Mouse (Mus musculus) embryo, embryonic 11 days (tissue): Measurements from ENCODE around the gene Zc3h6.
A peak's percentile ranks its signal among the peaks of the same experiment; 100 is the strongest.
"Not testable (repeated sequence)": the region's sequence is repeated elsewhere in the genome, so short reads cannot be mapped to it uniquely, and the experiment has no call there.

Experiments used
- DNase-seq: peaks from one replicate; pipeline ENCODE4 v3.0.0-alpha.2; 2015

Gene Zc3h6

DNA sequence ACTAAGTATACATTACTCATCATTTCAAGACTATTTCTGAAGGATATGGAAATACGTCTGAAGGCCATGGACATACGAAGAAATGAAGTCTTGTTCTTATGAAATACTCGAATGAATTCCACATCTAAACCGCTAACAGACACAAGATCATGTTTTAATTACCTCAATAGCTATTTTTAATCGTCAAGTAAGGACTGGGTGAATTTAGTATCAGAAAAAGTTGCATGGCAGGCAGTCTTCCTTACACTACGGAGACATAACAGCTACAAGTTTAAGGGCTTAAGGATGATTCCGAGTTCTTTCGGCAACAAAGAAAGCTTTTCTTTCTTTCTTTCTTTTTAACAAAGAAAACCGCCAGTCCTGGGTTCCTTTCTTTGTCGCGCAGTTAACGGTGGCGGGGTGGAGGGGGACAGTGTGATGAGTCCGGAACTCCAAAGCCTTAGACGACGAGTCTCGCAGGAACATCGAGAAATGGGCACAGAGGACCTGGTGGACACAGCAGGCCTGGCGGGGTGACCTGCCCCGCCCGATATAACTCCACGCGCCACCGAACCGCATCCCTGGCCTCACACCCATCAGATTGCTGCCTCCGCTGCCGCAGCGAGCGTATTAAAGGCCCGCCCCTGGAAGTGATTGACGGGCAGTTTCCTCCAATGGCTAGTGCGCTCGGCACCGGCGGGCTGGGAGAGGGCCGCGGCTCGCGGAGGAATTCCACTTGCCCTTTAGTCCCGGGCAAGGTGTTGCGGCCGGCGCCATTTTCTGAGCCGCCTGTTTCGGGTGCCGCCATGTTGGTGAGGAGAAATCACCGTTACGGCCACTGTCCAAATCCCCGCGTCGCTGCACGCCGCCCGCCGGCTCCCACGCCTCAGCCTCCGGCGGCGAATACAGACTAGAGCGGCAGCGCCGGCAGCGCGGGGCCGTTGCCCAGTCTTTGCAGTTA, at the start of gene Zc3h6:
Gene Zc3h6, plus strand, starts transcription at position 762 of the 940 bp plus-strand sequence.
- DNase-seq, result peak; percentile 99

DNA sequence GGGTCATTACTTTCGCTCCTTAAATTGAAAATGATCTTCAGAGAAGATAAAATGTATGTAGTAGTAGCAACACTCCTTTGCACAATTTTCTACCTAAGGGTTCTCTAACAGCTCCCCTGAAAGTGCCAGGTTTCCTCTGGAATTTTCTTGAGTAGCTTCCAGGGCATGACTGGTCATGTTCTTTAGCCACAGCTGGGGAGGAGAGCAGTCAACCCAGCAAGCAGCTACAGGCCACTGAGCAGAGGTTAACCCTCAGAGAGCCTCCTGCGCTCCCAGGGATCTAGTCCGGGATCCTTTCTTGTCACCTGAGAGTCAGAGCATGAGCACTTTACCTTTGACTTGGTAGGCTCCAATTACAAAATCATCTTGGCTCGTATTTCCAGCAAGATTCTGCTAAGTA, 42.4 kb upstream of the Zc3h6 start:
- no peak for DNase-seq

DNA sequence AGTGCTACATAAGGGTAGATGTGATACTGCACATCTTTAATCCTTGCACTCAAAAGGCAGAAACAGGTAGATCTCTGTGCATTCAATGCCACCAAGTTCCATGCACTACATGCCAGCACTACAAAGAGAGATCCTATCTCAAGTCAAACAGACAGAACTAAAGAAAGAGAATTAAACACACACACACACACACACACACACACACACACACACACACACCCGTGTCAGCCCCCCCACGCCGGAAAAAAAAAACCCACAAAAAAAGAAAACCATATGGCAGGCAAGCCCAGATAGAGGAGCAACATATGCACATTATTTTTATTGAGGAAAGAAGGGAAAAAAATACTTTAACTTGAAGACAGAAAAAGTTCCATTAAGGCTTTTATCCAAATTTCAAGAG, 38.8 kb upstream of the Zc3h6 start:
- no peak for DNase-seq

DNA sequence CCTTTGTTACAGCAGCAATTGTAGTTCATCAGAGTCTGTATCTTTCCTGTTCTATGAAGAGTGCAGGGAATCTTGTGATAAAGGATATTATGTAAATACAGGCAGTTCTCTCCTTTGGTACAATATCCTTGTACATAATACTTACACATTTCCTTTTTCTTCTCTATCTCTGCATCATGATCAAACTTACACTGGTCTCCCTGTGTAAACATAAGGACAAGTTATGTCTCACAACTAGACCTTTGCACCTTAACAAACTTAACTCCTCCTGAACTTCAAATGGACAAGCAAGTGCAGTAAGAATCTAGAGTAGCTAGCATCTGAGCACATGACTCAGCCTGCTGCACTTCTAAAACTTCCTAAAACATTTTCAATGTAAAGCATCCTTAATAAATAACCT, 36.5 kb upstream of the Zc3h6 start:
- DNase-seq, result no peak

DNA sequence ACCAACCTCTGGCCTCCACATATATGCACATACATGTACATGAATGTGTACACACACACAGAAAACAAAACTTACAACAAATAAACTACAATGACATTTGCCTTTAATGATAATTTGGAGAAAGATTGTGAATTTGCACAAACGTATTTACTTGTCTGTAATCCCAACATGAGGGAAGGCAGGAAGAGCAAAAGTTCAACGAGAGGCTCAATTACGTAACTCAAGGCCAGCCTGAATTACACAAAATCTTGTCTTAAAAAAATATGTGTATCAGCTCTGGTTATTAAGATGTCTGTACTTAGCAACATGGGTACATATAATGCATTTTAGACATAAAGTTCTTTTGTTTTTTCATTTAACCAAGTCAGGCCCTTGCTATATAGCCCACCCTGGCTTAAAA, 30.9 kb upstream of the Zc3h6 start:
- DNase-seq, result no peak

DNA sequence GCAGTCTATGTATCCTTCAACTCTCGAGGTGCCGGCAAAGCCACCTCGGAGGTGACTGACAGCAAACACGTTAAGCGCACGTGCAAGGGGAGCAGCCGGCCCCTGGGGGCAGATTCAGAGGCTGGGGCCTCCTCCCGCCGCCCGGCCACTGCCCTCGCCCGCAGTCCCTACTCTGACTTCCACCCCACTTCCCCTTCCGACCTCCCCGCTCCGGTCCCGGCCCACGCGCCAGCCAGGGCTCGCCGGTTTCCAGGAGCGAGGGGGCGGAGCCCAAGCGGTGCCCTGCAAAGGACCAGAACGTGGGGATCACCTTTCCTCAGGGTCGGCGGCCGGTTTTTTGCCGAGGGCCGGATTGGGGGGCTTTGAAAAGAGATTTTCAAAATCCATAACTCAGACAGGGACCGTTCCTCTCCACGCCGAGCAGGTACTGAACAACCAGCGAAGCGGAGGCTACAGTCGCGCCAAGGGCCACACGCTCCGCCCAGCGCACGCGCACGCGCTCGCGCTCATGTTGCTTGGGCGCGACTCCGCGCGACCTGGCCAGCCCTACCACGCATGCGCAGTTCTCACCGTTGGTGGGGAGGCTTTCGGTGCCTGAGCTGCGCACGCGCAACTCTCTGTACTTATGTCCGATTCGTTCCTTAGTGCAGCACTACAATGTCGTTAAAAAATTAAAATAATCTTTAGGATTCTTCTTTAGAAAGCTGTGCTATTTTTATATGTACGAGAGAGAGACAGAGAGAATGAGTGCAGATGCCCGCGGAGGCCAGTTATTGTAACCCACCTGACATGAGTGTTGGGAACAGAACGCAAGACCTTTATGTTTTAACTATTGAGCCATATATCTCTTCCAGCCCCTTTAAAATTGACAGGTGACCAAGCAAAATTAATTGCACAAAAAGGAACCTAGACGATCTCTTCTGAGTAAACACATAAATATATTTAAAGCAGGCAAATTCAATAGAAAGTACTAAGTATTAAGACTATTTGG, 23.4 kb upstream of the Zc3h6 start, which contains the start of gene Zc3h8:
Gene Zc3h8, minus strand, starts transcription at position 540 of the 991 bp plus-strand sequence.
- DNase-seq, result peak; percentile 99

DNA sequence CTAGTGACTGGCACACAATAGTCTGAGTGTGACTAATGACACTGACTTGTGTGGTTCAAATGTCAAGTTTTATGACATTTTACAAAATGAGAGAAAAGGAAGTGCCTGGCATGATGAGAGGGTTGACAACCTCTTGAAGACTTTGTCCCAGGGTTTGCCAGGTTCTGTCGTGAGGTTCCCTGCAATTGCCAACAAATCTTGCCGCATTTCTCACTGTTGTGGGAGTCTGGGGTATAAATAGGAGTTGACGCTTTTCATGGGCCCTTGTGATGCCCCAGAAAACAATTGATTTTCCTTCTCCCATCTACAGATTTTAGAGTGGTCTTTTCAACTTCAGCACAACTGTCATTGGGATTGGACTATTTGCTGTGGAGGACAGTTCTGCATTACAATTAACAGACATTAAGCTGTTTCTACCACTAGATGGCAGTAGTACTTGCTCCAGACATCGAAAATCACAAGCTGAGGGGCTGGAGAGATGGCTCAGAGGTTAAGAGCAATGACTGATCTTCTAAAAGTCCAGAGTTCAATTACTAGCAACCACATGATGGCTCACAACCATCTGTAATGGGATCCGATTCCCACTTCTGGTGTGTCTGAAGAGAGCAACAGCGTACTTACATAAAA, 19.1 kb upstream of the Zc3h6 start:
- DNase-seq, result peak; percentile 81

DNA sequence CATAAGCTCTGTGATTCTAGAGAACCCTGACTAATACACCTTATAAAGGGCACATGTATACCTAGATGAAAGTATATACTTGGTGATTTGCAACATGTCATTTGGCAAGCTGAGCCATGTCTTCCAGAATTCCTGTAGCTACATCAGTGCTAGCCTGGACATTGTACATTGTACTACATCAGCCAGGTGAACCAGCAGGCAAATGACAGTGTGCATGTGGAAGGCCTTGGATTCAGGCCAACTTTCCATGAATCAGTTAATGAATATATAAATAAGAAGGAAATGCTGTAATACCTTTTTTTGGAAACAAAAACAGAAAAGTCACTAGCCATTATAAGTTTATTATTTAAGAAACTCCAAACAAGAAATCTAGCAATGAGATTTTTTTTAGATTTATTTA, 13.0 kb upstream of the Zc3h6 start:
- DNase-seq, result no peak

DNA sequence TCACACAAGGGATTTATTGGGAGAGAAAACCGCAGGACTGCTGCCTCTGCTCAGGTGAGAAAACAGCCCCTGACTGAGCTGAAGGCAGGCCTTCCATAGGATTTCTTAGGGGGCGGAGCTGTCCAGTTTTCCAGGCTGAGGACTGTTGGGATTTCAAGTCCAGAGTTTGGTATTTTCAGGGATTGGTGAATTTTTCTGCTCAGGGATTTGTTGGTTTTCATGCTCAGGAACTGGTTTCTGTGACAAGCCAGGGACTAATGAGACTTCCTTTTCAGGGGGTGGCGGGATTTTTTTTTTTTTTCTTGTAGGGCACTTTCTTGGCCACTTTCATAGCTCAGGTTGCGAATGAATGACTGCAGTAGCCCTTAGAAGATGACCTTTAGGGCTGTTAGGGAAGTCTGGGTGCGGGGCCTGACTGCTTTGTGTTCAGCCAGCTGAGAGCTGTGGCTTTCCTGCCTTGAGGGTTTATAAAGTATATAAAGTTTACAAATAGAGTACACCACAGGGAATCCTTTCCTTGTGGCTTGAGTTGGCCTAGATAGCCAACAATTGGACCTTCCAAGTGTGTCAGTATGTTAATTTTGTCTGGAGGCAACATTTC, 1.6 kb upstream of the Zc3h6 start:
- peak; percentile 50 for DNase-seq

DNA sequence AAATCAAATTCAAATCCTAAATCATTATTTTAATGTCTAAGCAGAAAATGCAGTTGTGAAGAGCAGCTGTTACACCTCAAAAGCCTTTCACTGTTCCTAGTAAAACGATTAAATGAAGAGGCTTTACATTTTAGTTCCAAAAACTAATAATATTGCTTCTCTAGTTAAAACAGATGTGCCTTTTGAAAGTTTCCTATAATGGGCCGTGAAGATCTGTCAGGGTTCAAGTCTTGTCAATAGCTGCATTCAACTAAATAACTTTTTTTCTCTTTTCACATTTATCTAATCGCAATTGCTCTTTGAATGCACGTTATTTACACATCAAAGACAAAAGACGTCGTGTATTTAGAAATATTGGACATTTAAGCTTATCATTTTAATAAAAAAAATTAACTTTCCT, 966 bp upstream of the Zc3h6 start:
- DNase-seq, result peak; percentile 16

DNA sequence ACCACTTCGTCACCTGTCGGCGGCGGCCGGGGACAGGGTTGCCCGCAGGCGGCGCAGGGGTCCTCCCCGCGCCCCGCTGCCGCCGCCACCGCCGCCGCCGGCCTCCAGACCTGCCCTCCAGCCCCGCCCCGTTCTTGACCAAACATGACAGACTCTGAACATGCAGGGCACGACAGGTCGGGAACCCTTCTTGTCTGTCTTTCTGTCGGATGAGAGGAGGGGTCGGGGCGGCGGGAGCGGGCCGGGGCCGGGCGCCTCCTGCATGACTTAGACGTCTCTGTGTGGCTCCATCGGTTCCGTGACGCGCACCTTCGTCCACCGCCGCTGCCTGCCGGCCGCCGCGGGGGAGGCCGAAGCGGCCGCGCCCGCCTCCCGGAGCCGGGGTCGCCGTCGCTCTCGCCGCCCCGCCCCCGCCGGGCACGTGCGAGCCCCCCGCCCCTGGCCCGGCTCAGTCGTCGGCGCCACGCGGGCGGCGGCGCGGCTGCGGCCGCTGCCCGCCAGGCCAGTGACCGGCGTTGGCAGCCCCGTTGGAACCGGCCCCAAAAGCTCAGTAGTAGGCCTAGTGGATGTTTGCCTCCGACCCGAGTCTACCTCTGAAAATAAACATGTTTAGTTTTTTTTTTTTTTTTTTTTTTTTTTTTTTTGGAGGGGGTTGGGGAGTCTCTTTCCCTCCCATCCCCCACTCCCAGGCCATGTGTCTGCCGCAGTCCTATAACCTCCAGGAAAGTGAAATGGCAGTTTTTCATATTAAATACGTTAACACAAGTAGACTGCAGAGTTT, 649 bp downstream of the Zc3h6 start, which contains the start of gene Gm10762:
Gene Gm10762, minus strand, starts transcription at position 65 of the 781 bp plus-strand sequence.
- DNase-seq, result peak; percentile 89

DNA sequence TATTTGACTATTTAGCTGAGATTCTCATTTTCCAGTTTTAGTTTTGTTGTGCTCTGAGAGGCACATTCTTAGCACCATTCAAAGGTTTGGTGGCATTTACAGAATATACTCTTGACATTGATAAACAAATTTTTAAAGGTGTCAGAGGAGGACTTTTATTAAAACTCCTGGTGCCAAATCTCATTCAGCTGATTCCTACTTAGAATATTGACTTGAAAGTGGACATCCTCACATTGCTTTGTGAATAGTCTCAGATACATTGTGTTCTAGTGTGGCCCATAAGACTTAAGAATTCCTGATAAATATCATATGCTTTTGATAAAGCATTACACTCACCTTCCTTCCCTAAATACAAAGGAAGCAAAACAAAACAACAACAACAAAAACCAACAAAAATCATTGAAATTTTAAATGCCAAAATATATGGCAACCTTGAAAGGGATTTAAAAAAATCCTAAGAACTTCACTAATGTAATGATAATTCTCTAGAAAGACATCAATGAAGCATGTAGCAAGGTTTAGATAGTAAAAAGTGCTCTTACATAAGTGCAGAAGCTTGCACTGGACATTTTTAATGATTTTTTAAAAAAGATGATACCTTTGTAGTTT, 1.4 kb downstream of the Zc3h6 start:
- DNase-seq, result no peak

DNA sequence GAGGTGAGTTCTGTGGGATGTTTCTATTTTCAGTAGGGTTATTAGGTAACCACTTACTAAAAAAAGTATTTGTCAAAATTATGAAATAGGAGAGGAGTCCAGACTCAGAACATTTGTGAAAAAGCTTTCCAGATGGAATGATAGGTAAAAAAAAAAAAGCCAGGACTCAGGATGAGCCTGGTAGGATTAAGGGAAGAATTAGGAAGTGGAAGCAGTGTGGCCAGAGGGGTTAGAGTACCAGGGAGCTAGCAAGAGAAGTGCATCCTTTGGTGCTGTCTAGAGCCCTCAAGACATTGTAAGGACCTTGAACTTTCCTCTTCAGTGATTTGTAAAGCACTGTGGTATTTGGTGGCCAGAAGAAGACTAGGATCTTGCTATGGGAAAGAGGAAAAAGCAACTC, 5.1 kb downstream of the Zc3h6 start:
- no peak for DNase-seq

DNA sequence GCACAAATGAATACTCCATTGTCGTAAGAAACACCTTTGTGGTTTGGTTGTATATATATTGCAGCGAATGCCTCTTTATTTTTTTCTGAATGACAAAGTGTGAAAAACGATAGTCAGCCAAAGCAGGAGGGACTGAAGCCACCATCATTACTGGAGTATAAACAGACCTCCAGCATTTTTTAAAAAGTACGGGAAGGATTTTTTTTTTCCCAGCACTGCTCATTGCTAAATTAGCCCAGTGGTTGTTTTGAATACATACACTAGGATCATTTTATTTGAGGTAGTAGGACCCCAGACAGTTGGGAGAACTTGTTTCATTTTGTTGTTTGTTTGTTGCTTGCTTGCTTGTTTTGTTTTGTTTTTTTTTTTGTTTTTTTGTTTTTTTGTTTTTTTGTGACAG, 8.4 kb downstream of the Zc3h6 start:
- no peak for DNase-seq

DNA sequence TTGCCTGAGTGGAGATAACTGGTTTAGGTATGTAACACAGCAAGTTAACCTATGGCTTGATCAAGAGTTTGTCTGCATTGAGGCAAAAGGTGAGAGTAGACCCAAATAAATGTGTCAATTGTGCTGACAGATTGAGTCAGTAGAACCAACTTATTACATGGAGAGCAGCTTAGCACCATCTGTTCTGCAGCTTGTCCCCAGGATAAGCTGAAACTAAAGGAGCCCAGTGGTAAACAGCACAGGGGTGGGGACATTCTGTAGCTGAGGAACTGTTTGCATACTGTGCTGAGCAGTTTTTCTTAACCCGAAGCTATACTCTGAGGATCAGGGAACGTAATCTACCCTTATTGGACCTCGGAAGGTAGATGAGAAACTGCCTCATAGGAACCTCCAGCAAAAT, 17.5 kb downstream of the Zc3h6 start:
- DNase-seq, result no peak

DNA sequence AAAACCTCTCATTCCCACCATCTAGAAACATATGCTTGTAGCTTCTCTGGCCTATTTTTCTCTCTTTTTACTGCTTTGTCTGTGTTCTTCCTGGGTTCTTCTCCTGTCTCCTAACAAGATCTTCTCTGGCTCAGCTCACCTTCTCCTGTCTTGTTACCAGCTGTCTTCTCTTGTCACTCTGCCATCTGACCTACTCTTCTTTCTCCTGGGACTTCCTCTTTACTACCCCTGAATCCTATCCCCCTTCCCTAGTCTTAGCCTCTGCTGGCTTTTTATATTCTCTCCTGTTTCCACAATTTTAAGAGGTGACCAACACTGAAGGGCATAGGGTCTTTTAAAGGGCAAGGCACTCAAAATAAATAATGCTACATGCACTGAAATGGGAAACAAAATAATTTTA, 37.7 kb downstream of the Zc3h6 start:
- DNase-seq, result no peak

DNA sequence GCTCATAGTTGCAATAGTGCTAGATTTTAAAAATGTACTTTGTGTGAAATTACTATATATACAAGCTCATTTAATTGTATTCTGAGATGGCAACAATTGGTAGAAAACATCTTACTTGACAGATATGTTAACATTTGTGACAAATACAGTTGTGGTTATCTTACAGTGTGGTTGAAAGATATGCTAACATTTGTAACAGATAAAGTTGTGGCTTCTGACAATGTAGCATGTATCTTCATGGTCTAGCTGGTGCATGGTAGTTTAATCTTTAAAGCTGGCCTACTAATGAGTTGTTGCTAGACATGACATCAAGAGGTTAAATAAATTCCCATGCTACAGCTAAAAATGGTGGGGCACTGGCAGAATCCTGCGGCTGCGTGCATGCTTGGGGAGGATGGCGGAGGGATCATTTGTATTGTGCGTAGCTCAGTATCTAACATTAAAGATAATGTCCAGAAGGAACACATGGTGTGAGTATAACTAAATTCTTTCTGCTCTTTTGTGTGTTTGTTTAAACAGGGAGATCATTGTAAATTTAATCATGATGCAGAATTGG, 39.1 kb downstream of the Zc3h6 start:
- DNase-seq, result no peak

DNA sequence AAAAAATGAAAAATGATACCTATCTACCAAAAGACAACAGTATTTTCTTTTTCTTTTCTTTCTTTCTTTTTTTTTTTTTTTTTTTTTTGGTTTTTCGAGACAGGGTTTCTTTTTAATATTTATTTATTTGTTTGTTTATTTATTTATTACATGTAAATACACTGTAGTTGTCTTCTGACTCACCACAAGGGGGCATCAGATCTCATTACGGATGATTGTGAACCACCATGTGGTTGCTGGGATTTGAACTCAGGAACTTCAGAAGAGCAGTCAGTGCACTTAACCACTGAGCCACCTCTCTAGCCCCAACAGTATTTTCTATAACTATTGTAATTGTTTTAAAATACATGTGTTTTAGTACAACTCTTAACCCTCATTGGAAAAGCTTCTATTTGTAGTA, 41.7 kb downstream of the Zc3h6 start:
- DNase-seq, result not testable (repeated sequence)

DNA sequence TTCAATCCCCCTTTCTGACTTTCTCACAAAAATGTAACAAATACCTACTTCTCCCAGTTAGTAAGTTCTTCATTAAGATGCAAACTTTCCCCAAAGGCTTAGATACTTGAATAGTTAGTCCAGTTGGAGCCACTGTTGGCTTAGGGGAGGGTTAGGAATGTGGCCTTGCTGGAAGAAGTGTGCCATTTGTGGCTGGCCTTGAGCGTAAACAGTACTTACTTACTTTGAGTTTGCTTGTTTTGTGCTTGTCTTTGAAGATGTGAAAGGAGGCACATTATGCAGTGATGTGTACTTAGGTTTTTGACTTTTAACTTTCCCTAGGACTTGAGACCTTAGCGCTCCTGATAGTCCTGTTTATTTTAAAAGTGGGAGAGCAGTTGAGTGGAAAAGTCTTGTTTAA, 52.9 kb downstream of the Zc3h6 start:
- DNase-seq, result no peak

DNA sequence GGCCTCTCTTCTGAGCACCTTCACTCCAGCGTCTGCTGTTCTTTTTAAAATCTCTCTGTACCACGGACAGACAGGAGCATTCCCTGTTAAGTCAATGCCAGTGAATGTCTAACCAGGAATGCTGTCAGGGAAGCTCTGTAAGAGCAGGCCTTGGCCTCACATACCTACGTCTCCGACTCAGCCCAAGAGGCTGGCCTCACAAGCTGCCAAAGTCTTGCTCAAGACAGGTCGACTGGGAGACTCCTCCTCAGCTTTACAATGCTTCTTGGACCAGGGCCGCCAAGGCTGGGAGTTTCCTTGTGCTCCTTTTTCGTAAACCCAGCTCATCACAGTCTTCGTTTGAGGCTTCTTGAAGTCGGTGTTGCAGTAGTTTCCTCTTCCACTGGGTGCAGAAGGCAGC, 57.6 kb downstream of the Zc3h6 start:
- DNase-seq, result no peak

DNA sequence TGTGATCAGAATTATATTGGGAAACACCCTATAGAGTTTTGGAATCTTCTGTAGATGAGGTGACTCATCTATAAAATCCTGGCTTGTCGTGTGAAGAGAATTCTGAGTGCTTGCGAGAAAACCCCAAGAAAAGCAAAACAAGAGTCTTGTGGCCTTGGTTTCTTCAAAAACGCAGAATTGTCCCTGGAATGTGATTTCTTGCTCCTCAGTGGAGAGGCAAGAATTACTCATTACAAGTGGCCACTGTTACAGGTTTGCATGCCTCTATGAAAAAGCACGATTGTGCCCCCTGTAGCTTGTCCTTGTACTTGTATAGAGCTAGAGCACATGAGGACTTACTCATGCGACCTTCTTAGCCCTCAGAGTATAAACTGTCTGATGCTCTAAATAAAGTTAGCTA, 68.2 kb downstream of the Zc3h6 start:
- DNase-seq, result no peak
